Mouse (Mus musculus) cerebellum, adult 11 months (tissue): ENCODE results near the gene Rs1.
"Not testable (repeated sequence)": the region's sequence is repeated elsewhere in the genome, so short reads cannot be mapped to it uniquely, and the experiment has no call there.

Experiments
- DNase-seq: peaks from one replicate; pipeline ENCODE4 v3.0.0; 2022

Gene Rs1

GRCm38 (mm10) chrX:160767713-160768112 lies at the start of gene Rs1:
Gene Rs1 (plus strand): TSS chrX:160768013.
- no peak for DNase-seq

- no peak for DNase-seq
Measured at GRCm38 (mm10) chrX:160735650-160736049, 32.2 kb upstream of the Rs1 start, which contains the start of gene Ppef1. Gene Ppef1 (minus strand): TSS chrX:160735765.

GRCm38 (mm10) chrX:160745399-160745798 lies 22.4 kb upstream of the Rs1 start:
- DNase-seq, result no peak

- DNase-seq, result no peak
Measured at GRCm38 (mm10) chrX:160748653-160749052, 19.2 kb upstream of the Rs1 start.

GRCm38 (mm10) chrX:160750808-160751207 lies 17.0 kb upstream of the Rs1 start:
- DNase-seq, result no peak

- DNase-seq, result peak; percentile 87
Measured at GRCm38 (mm10) chrX:160765389-160766232, 2.2 kb upstream of the Rs1 start.

GRCm38 (mm10) chrX:160766233-160766616 lies 1.6 kb upstream of the Rs1 start:
- DNase-seq, result no peak

GRCm38 (mm10) chrX:160769622-160770021 lies 1.8 kb downstream of the Rs1 start:
- DNase-seq, result not testable (repeated sequence)

- no peak for DNase-seq
Measured at GRCm38 (mm10) chrX:160773033-160773432, 5.2 kb downstream of the Rs1 start.

GRCm38 (mm10) chrX:160782276-160782675 lies 14.5 kb downstream of the Rs1 start:
- no peak for DNase-seq

GRCm38 (mm10) chrX:160794920-160795319 lies 27.1 kb downstream of the Rs1 start:
- DNase-seq, result no peak

- no peak for DNase-seq
Measured at GRCm38 (mm10) chrX:160804409-160805150, 36.8 kb downstream of the Rs1 start.

GRCm38 (mm10) chrX:160808226-160808625 lies 40.4 kb downstream of the Rs1 start:
- DNase-seq, result peak; percentile 7
